Mouse (Mus musculus) heart, adult 9 months (tissue): ENCODE measurements around the gene Cpa4.

Experiments
- DNase-seq, 2 experiments: peaks; one replicate each; pipeline ENCODE4 v3.0.0; 2022; ENCODE audit warnings: low spot score in 2 of 2

Cpa4 gene

GRCm38 (mm10) chr6:30551644-30552580 is 16.3 kb upstream of the Cpa4 start:
- no peak for DNase-seq

DNA sequence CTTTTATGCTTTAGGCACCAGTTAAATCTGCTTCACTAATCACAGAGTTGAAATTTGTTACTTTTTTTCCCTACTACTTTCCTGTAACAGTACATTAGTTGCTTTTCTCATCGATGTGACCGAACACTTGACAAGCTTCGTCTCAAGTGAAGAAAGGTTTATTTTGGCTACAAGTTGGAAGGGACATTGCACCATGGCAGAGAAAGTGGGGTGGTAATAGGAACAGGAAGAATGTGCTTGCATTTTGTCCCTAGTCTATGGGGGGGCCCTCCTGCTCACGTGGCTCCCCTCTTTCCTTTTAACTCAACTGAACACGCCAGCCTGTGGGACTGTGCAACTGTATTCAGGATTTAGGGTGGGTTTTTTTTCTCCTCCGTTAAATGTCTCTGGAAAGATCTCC is 15.5 kb upstream of the Cpa4 start:
- DNase-seq, result no peak

- no peak for DNase-seq
These were observed 14.7 kb upstream of the Cpa4 start for GRCm38 (mm10) chr6:30553381-30554010.

GRCm38 (mm10) chr6:30554092-30554491 is 14.1 kb upstream of the Cpa4 start:
- no peak for DNase-seq

DNA sequence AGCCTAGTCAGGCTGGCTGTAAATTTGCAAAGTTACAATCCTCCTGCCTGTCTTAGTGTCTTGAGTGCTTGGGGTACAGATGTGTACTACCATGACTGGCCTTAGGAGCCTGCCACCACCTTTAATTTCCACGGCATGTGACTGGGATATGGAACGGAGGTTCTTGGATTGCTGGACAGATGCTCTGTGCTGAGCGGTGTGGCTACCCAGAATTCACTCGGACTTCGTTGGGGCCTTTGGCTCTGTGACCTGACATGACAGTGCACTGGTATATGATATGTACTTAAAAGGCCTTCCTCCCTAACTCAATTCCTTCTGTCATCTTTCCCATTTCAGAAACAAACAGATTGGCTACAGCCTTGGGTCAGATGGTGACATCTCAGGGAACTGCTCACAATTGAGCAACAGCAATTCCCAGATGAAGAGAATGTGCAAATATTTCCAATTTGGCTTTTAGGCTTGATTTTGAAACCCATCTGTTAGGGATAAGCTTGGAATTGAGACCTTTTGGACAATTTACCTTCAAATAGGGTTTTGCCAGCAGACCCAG is 13.5 kb upstream of the Cpa4 start:
- DNase-seq, result peak in 1 of 2 experiments; percentile 24

DNA sequence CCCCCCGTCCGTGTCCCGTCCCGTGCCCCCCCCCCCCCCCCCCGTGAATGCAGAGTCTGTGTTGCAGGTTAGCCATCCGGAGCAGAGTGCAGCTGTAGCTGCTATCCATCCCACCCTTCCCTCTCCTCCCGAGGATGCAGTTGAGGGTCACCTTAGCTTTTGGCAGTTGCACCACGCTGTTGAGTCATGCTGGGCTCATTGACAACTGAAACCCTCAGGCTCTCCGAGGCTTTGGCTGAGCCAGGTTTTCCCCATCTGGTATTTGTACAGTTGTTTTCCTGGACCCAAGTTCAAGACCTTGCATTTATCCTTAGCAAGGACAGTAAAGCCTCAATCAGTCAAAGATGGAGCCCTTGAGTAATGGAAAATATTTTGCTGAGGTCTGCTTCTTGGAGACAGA is 12.1 kb upstream of the Cpa4 start:
- peak; percentile 40 to 68 for DNase-seq

- no peak for DNase-seq
These were observed 8.4 kb upstream of the Cpa4 start for GRCm38 (mm10) chr6:30559726-30560125.

- DNase-seq, result no peak
These were observed 6.0 kb upstream of the Cpa4 start for GRCm38 (mm10) chr6:30562132-30562531.

GRCm38 (mm10) chr6:30563575-30563974 is 4.6 kb upstream of the Cpa4 start:
- no peak for DNase-seq

- DNase-seq, result no peak
These were observed 4.1 kb upstream of the Cpa4 start for GRCm38 (mm10) chr6:30564051-30564450.

- no peak for DNase-seq
These were observed 1.2 kb downstream of the Cpa4 start for GRCm38 (mm10) chr6:30569331-30569730.

- no peak for DNase-seq
These were observed 1.8 kb downstream of the Cpa4 start for GRCm38 (mm10) chr6:30570012-30570411.

DNA sequence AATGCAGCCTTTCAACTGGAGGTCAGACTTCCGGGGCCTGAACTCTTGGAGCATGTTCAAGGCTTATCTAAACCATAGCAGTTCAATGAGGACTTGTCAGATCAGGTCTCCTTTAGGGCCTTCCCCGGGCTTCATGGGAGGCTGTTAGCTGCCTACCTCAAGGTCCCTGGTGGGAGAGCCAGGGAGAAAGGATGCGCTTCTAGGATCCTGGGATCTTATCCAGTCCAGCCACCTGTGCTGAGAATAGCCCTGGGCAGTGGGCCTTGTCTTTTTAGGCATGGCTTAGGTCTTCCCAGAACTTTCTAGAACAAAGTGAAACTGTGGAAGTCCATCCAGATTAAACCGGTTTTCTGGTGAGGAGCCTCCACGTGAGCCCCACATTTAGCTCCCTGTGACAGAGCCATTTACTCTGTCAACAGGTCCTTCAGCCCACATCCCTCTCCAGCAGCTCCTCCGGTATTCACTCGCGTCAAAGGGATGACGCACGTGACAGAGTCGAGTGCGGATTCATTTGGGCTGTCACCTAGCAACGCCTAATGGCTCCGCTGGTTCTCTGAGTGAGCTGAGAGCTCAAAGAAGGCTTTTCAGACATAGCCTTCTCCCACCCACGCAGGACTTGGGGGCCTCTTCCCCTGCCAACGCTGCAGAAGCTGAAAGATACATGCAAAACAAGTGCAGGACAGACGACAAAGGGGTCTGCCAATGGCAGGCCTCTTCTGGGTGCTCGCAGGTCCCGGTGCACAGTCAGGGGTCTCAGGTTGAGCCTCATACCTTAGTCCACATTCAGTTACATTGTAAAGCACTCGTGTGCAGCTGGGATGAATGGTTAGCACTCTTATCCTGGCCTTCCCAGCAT is 4.5 kb downstream of the Cpa4 start:
- DNase-seq, result peak; percentile 48 to 56

- DNase-seq, result no peak
These were observed 5.2 kb downstream of the Cpa4 start for GRCm38 (mm10) chr6:30573380-30573779.

DNA sequence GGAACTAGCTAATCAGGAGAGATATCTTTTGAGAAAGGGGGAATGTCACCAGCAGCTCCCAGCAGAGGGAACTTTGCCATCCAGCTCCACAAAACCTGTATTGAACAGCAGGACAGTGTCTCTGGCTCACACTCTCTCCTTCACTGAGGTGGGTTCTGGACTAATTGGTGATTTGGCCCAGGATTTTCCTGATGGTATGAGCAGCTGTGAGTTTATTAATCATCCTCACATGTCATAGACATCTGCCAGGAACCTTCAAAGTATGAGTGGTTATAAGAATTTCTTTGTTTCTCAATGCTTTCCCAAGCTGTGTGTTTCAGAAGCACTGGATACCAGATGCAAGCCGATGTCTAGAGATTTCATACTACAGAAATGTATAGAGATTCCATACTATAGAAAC is 6.8 kb downstream of the Cpa4 start:
- no peak for DNase-seq

DNA sequence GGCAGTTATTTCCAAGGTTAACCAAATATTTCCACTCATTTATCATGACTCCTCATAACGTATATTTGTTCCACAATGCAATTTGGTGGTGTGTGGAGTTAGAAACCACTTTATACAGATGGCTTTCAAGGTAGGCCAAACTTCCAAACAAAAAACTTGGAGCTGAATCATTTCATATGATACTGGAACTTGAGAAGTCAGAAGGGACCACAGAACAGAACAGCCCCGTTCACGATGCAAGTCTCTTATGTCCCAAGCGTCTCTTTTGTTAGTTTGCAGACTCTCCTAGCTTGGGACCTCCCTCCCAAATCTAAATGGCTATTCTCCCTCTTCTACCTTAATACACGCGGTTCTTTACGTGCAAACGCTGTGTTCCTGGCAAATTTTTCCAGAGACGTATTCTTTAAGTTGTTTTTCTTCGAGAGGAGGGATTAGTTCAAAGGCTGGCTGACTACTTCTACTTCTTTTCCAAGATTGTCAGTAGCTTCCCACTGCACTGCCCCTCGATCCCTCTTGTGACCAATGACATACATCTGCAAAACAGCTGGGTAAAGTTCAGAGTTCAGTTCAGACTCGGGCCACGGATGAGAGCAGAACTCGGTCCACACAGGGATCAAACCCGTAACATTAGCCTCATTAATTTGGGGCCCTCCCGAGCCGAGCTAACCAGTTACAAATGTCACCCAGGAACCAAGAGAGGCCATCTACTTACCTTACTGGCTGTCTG is 8.5 kb downstream of the Cpa4 start:
- no peak for DNase-seq

GRCm38 (mm10) chr6:30579961-30580840 is 12.0 kb downstream of the Cpa4 start:
- DNase-seq, result no peak

DNA sequence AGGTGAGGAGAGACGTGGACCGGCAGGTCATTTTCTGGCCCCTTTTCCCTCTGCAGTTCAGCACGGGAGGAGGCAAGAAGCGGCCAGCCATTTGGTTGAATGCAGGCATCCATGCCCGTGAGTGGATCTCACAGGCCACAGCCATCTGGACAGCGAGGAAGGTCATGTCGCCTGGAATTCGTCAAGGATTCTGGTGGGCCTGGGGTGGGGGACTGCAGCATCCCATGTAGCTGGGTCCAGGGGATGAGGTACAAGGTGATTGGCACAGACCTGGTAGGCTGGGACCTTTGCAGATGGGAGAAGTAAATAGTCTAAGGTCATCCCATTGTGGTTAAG is 12.6 kb downstream of the Cpa4 start:
- DNase-seq, result no peak

DNA sequence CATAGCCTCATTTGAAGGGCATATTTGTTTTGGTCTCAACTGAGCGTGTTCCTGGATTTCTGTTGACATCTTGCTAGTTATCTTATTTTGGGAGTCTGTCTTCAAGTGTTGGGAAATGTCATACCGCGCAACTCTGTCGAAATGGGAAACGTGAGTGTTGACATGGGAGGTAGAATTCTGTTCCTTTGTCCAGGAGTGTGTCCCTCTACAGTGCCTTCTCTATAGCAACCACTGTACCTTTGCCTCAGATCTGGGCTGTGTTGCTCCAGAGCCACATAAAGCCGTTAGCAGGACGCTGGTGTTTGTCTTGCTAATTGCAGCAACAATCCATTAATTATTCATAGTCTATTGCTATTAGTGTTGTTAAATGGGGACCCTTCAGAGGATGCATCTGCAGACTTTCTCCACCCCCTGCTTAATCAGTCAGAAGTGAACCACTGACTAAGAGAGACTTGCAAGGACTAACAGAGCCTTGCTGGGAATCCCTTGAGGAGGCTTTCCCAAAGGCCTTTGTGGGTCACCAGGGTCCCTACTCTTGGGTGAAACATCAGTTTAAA is 18.8 kb downstream of the Cpa4 start:
- no peak for DNase-seq

DNA sequence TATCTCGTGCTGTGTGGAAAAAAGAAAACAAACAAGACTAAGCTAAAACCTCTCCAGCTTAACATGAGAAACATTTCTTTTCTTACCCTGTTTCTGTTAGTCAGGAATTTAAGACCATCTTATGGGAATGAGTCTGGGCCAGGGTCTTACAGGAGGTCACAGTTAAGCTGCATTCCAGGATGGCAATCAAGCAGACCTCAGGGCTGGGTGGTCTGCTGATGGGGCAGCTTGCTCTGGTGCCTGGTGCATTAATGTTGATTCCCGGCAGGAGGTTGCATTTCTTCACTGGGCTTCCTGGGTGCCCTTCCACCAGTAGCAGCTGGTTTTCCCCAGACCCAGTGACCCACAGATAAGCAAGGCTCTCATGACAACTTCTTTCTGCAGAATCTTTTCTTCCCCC is 21.6 kb downstream of the Cpa4 start:
- no peak for DNase-seq
